Mouse (Mus musculus) E14TG2a.4 (cell line): ENCODE measurements around the gene Lmod2.

Experiments used
- CTCF ChIP-seq: conservative IDR thresholded peaks from 2 replicates; pipeline ENCODE4 v1.5.1; 2014; ENCODE audit warnings: low read length
- NANOG ChIP-seq: IDR thresholded peaks from 2 replicates; pipeline ENCODE4 v1.6.1; 2014; ENCODE audit warnings: borderline replicate concordance, low read length, mixed read lengths
- POU5F1 ChIP-seq: IDR thresholded peaks from 2 replicates; pipeline ENCODE4 v1.6.1; 2014; ENCODE audit warnings: low read length, borderline replicate concordance

GRCm38 (mm10) chr6:24571126-24571525 lies 26.4 kb upstream of the Lmod2 start:
- no peak for TF ChIP-seq CTCF
- TF ChIP-seq POU5F1 = no peak
- no peak for TF ChIP-seq NANOG
